Mouse (Mus musculus): ENCODE data around the gene Pald1. TPM values are rescaled to one million over a fixed set of nuclear protein-coding genes. Genes with fewer than 3 reads are reported as not detected.
A peak's percentile ranks its signal among the peaks of the same experiment; 100 is the strongest.

The Pald1 gene
- polyA plus RNA-seq, 1 experiment from 2014 or later: 20.2 TPM

DNA sequence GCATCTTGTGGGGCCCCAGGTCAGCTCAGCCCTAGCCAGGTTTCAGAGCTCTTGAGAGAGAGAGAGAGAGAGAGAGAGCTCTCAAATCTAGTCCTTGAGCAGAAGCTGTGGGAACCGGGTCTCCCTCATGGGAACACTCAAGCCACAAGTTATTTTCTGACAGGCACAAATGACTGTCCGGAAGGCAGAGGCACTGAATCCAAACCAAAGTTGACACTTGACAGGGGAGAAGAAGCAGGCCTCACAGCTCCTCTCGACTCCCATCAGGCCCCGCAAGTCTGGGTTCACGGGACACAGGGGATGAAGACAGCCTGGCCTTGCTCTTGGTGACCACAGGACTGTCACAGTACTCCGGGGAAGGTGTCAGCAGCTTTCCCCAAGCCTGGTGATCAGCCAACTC is 3.0 kb upstream of the Pald1 start:
- Histone ChIP-seq H3K4me2 (ENCODE audit: low read length) (no peak overlapping the region), H3K27me3 (ENCODE audit: insufficient read depth, low read length) (no peaks in the 10 kb centered on the region), H3K9me3 (replicated peaks; ENCODE audit: low read length) (no peaks in the 10 kb centered on the region), H3K27ac (no peak overlapping the region), H3K4me3 (replicated peaks; ENCODE audit: low read depth, low read length) (no peak overlapping the region), H3K36me3 (ENCODE audit: insufficient read depth, low read length) (no peaks in the 10 kb centered on the region), H3K9ac (ENCODE audit: low read depth, low read length) (no peak overlapping the region), H3K4me1 (replicated peaks; ENCODE audit: insufficient read depth, low read length) (peaks cover 7% of the 10 kb centered on the region; the same call in 1 of the 2 replicates)
- TF ChIP-seq CTCF (IDR thresholded peaks at IDR 0.05; ENCODE audit: low read depth): no peak
- WGBS: 39% methylated on average over 6 of the region's 6 CpGs
- DNase-seq (ENCODE audit: low spot score) (no peak), ATAC-seq (replicated peaks; ENCODE audit: low FRiP score, low read depth) (no peak)

DNA sequence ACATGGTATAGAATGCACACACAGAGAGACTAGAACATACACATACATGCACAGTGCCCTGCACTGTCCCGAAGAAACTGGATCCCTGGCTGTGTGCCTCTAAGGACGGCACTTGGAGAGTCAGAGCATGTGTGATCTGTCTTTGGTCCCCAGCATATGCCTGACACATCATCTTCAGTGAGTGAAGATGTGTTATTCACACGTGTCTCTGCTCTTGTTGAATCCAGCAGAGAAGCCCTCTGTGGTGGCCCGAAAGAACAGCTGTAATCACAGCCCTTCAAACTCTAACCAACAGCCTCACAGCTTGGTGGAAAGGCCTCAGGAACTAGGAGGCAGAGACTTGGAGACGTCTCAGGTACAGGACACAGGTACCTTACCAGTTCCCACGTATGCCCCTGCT is 1.8 kb upstream of the Pald1 start:
- WGBS: 83% methylated on average over 6 of the region's 6 CpGs
- no peak for DNase-seq (ENCODE audit: low spot score)

DNA sequence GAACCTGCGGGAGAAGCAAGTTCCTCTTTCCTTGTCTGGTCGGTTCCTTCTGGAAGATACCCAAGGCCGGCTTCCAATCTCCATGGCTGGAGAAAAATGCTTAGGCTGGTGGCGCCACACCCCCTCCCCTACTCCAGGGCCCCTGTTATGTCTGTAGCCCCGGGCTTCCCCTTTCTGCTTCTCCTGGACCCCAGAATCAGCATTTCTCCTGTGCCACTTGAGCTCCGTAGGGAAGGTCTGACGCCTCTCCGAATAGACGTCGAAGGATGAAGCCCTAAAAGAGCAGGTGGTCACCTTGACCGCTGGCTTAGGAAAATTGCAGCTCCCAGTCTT is 351 bp upstream of the Pald1 start:
- peaks cover 19% of the 10 kb centered on the region; the same call in 1 of the 2 replicates for H3K4me1 ChIP-seq (replicated peaks; ENCODE audit: insufficient read depth, low read length)
- H3K9me3 ChIP-seq (replicated peaks; ENCODE audit: low read length): no peaks in the 10 kb centered on the region
- no peaks in the 10 kb centered on the region for H3K27me3 ChIP-seq (ENCODE audit: insufficient read depth, low read length)
- no peak; the same call in 1 of the 2 replicates for ATAC-seq (replicated peaks; ENCODE audit: low FRiP score, low read depth)
- 0 out of 2 replicates have a peak overlapping the region, but pooled peaks have one; percentile 8 for H3K27ac ChIP-seq
- H3K4me3 ChIP-seq (replicated peaks; ENCODE audit: low read depth, low read length): peak overlapping the region; percentile 60
- no peak for TF ChIP-seq CTCF (IDR thresholded peaks at IDR 0.05; ENCODE audit: low read depth)
- no peaks in the 10 kb centered on the region for H3K36me3 ChIP-seq (ENCODE audit: insufficient read depth, low read length)
- peak overlapping the region; percentile 87 for H3K4me2 ChIP-seq (ENCODE audit: low read length)
- WGBS: 4% methylated on average over 11 of the region's 11 CpGs
- peak overlapping the region; percentile 71 for H3K9ac ChIP-seq (ENCODE audit: low read depth, low read length)
- no peak for DNase-seq (ENCODE audit: low spot score)

More for the DNA sequence above, 1.8 kb upstream of the Pald1 start:
- Histone ChIP-seq H3K9ac (ENCODE audit: low read depth, low read length) (no peak overlapping the region), H3K27me3 (ENCODE audit: insufficient read depth, low read length) (no peaks in the 10 kb centered on the region), H3K27ac (no peak overlapping the region), H3K4me1 (replicated peaks; ENCODE audit: insufficient read depth, low read length) (peaks cover 16% of the 10 kb centered on the region; the same call in 1 of the 2 replicates), H3K36me3 (ENCODE audit: insufficient read depth, low read length) (no peaks in the 10 kb centered on the region), H3K4me2 (ENCODE audit: low read length) (no peak overlapping the region), H3K9me3 (replicated peaks; ENCODE audit: low read length) (no peaks in the 10 kb centered on the region), H3K4me3 (replicated peaks; ENCODE audit: low read depth, low read length) (no peak overlapping the region)
- no peak for TF ChIP-seq CTCF (IDR thresholded peaks at IDR 0.05; ENCODE audit: low read depth)
- no peak for ATAC-seq (replicated peaks; ENCODE audit: low FRiP score, low read depth)

DNA sequence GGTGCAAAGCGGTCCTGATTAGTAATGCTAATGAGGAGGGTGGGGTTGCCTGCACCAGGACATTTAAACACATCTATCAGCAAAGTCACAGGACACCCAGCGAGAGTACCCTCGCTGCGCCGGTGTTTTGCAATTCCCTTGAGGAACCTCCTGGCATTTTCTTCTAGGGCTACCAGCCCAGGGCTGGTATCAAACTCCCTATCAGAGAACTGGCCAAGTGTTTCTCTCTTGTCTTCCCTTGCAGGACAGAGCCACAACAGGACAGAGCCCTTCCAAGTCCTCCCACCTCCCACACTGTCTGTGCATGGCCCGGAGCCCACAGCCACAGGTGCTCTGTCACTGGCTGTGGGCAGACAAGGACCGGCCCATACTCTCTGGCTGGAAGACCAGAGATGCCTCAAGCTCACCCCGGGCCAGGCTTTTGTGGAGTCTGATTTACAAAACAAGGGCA is 1.0 kb downstream of the Pald1 start:
- no peak for DNase-seq (ENCODE audit: low spot score)
- H3K27ac ChIP-seq: peak overlapping the region; percentile 76; the same call in 1 of the 2 replicates

DNA sequence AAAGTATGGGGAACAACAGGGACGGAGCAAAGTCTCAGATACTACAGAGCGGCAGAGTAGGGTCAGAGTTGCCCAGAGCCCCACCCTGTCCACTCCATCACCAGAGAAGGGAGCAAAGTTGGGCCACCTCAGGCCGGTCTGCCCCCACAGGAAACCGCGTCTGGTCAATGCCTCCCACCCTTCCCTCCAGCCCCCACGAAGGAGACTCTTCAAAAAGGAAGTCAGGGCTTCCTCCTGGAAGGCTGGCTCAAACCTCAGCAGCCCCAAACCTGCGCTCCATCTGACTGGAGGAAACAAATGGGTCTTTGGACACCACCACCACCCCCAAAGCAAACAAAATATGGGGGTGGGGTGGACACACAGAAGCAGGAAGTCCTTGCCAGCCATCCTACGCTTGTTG is 1.5 kb downstream of the Pald1 start:
- H3K4me1 ChIP-seq (replicated peaks; ENCODE audit: insufficient read depth, low read length): peaks cover 28% of the 10 kb centered on the region; the same call in 1 of the 2 replicates
- DNase-seq (ENCODE audit: low spot score) (no peak), ATAC-seq (replicated peaks; ENCODE audit: low FRiP score, low read depth) (no peak)
- H3K9me3 ChIP-seq (replicated peaks; ENCODE audit: low read length): no peaks in the 10 kb centered on the region
- H3K36me3 ChIP-seq (ENCODE audit: insufficient read depth, low read length): no peaks in the 10 kb centered on the region
- H3K27ac ChIP-seq: no peak overlapping the region
- TF ChIP-seq CTCF (IDR thresholded peaks at IDR 0.05; ENCODE audit: low read depth): no peak
- peak overlapping the region; percentile 87 for H3K4me2 ChIP-seq (ENCODE audit: low read length)
- H3K27me3 ChIP-seq (ENCODE audit: insufficient read depth, low read length): no peaks in the 10 kb centered on the region
- peak overlapping the region; percentile 60 for H3K4me3 ChIP-seq (replicated peaks; ENCODE audit: low read depth, low read length)
- H3K9ac ChIP-seq (ENCODE audit: low read depth, low read length): peak overlapping the region; percentile 71; the same call in 1 of the 2 replicates
- WGBS: 10% methylated on average over 8 of the region's 8 CpGs

More for the DNA sequence above, 1.0 kb downstream of the Pald1 start:
- Histone ChIP-seq H3K4me2 (ENCODE audit: low read length) (peak overlapping the region; percentile 87), H3K27me3 (ENCODE audit: insufficient read depth, low read length) (no peaks in the 10 kb centered on the region), H3K9me3 (replicated peaks; ENCODE audit: low read length) (no peaks in the 10 kb centered on the region), H3K9ac (ENCODE audit: low read depth, low read length) (peak overlapping the region; percentile 71), H3K4me1 (replicated peaks; ENCODE audit: insufficient read depth, low read length) (peaks cover 26% of the 10 kb centered on the region; the same call in 1 of the 2 replicates), H3K36me3 (ENCODE audit: insufficient read depth, low read length) (no peaks in the 10 kb centered on the region), H3K4me3 (replicated peaks; ENCODE audit: low read depth, low read length) (peak overlapping the region; percentile 60)
- whole genome bisulfite sequencing: 2% methylated on average over 8 of the region's 8 CpGs
- TF ChIP-seq CTCF (IDR thresholded peaks at IDR 0.05; ENCODE audit: low read depth): no peak
- no peak for ATAC-seq (replicated peaks; ENCODE audit: low FRiP score, low read depth)

DNA sequence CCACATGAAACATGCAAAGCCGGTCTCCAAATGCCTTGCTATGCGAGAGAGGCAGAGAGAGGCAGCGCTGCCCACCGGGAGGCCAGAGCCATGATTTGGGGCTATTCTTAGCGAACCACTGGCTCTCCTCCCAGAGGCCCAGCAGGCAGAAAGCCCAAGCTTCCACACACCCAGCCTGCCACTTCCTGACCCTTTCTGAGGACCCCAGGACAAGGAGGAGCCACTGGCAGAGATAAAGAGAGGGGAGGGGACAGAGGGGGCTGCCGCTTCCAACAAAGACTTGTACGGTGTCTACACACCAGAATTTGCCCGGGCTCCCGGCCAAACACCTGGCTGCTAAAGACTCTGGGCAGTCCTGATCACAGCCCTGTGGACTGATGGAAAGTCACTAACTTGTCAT is 3.1 kb downstream of the Pald1 start:
- Histone ChIP-seq H3K36me3 (ENCODE audit: insufficient read depth, low read length) (no peaks in the 10 kb centered on the region), H3K4me2 (ENCODE audit: low read length) (peak overlapping the region; percentile 87), H3K4me1 (replicated peaks; ENCODE audit: insufficient read depth, low read length) (peaks cover 28% of the 10 kb centered on the region; the same call in 1 of the 2 replicates), H3K9ac (ENCODE audit: low read depth, low read length) (peak overlapping the region; percentile 32; the same call in 1 of the 2 replicates), H3K27me3 (ENCODE audit: insufficient read depth, low read length) (no peaks in the 10 kb centered on the region), H3K9me3 (replicated peaks; ENCODE audit: low read length) (no peaks in the 10 kb centered on the region), H3K27ac (no peak overlapping the region), H3K4me3 (replicated peaks; ENCODE audit: low read depth, low read length) (no peak overlapping the region)
- no peak for TF ChIP-seq CTCF (IDR thresholded peaks at IDR 0.05; ENCODE audit: low read depth)
- 20% methylated on average over 9 of the region's 9 CpGs for WGBS
- no peak for ATAC-seq (replicated peaks; ENCODE audit: low FRiP score, low read depth)
- DNase-seq (ENCODE audit: low spot score): no peak
